Mouse (Mus musculus) bone marrow macrophage, adult 2 months (primary cell): ENCODE results near the gene Cfap100. TPM values are rescaled to one million over a fixed set of nuclear protein-coding genes. Genes with fewer than 3 reads are reported as not detected.
A peak's percentile ranks its signal among the peaks of the same experiment; 100 is the strongest.

Source experiments
- H3K27ac ChIP-seq: 2 replicates; pipeline ENCODE4 v1.5.1; 2012; ENCODE audit warnings: low read depth, low read length; ENCODE audit not compliant: insufficient read depth
- H3K4me1 ChIP-seq: 2 replicates; pipeline ENCODE4 v1.6.1; 2012; ENCODE audit warnings: low read length; ENCODE audit not compliant: control insufficient read depth, insufficient read depth
- H3K4me3 ChIP-seq: 2 replicates; pipeline ENCODE4 v1.5.1; 2012; ENCODE audit warnings: mild to moderate bottlenecking, low read length, moderate library complexity; ENCODE audit not compliant: insufficient read depth
- CTCF ChIP-seq: IDR thresholded peaks from 2 replicates; pipeline ENCODE4 v1.5.1; 2012; ENCODE audit warnings: low read depth, mild to moderate bottlenecking, low read length, moderate library complexity
- POLR2A ChIP-seq: IDR thresholded peaks from 2 replicates; pipeline ENCODE4 v1.6.1; 2012; ENCODE audit warnings: mild to moderate bottlenecking, low read depth, low read length, borderline replicate concordance
- polyA plus RNA-seq: library from polyadenylated mRNA; stranded (reverse); fragments of >200 nt; gene quantifications from 2 replicates; pipeline ENCODE4 v1.2.4, GENCODE M21; 2012; ENCODE audit not compliant: missing spikeins, insufficient read depth, insufficient read length

The Cfap100 gene
- polyA plus RNA-seq, 1 experiment = not detected

DNA sequence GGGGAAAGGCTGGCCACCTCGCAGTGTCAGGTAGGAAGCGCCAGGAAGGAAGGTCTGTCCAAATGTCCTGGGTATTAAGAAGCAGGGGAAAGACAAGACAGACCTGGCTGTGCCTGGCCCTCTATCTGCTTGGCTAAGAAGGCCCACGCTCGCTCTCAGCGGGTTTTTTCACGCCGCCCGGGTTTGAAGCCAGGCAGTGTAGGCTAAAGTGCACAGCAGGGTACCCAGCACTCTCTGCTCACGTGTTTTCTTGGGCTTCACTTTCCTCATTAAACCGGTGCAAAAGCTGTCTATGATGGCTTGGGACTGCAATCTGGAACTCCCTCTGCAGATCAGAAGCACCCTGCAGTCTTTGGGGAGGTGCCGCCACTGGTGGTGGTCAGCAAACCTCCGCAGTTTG lies 33.2 kb upstream of the Cfap100 start:
- no peak for TF ChIP-seq CTCF
- TF ChIP-seq POLR2A = no peak
- no peak overlapping the region for H3K27ac ChIP-seq
- H3K4me1 ChIP-seq = no peaks in the 10 kb centered on the region
- H3K4me3 ChIP-seq = peak overlapping the region; percentile 59

DNA sequence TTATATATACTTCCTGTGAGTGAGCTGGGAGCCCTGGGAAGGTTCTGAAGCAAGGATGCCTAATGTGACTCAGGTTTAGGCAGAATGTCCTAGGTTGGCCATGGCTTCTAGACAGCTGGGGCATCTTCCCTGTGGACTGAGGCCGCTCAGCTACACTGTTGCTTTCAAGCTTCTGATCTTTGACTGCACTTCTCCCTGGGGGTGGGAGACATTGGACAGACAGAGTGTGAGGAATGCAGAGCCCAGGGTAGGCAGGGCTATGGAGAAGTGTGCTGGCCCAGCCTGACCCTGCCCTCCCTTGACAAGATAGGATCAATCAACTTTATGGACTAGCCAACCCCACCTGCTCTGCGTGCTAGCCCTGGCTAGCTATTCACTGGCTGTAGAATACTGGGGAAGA lies 32.6 kb upstream of the Cfap100 start:
- no peak overlapping the region for H3K27ac ChIP-seq
- TF ChIP-seq POLR2A = no peak
- no peak for TF ChIP-seq CTCF
- H3K4me1 ChIP-seq = no peaks in the 10 kb centered on the region
- no peak overlapping the region for H3K4me3 ChIP-seq

DNA sequence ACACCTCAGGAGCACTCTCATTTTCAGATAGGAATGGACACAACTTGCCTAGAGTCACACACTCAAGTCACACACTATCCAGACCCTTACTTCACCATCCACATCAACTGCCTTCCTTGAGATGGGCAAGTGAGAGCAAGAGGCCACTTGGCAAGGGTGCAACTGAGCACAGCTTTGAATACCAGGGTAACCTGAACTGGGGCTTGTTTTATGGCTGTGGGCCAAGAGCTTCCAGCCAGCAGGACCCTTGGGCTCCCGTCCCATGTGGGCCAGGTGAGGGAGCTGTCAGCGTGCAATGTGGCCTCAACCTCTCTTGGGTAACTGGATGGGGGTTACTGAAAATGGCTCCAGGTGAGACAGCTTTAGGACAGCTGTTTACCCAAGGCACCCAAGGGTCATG lies 28.8 kb upstream of the Cfap100 start:
- TF ChIP-seq CTCF = no peak
- TF ChIP-seq POLR2A = no peak
- no peak overlapping the region for H3K27ac ChIP-seq
- H3K4me3 ChIP-seq = no peak overlapping the region
- no peaks in the 10 kb centered on the region for H3K4me1 ChIP-seq

DNA sequence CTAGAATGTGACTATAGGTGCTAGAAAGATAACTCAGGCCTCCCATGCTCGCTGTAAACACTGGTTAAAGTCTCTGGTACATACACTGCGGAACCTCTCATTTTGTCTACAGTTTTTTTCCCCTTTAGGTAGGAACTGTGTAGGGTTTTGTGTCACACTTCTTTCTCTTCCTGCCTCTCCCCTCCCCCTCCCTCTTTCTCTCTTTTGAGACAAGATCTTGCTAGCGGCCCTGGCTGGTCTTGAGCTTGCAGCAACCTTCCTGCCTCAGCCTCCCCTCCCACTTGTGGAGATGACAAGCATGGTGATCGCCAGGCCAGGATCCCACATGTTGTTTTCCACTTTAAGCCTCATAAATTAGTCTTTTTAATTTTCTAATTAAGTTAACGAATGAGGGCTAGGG lies 25.2 kb upstream of the Cfap100 start:
- H3K4me1 ChIP-seq = no peaks in the 10 kb centered on the region
- TF ChIP-seq POLR2A (no peak), CTCF (no peak)

GRCm38 (mm10) chr6:90452603-90453002 lies 24.0 kb upstream of the Cfap100 start:
- Histone ChIP-seq H3K4me1 (no peaks in the 10 kb centered on the region), H3K27ac (no peak overlapping the region), H3K4me3 (no peak overlapping the region)
- no peak for TF ChIP-seq POLR2A
- no peak for TF ChIP-seq CTCF

More for the DNA sequence above, 25.2 kb upstream of the Cfap100 start:
- no peak overlapping the region for H3K4me3 ChIP-seq
- no peak overlapping the region for H3K27ac ChIP-seq

DNA sequence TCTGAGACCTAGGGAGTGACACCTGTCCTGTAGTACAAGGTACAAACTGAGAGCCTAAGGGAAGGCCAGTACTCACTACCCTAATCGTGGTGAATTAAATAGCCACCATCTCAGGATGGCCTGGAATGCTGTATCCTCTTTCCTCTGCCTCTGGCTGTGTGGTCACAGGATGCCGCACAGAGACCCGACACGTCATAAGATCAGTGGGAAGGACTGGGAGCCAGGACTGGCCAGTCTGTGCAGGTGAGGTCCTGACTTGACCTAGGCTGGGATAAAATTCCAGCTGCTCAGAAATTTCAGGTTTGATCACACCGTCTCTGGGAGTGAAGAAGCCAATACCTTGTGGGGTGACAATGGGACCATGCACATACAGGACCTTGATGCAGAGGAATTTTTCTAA lies 22.9 kb upstream of the Cfap100 start:
- Histone ChIP-seq H3K27ac (no peak overlapping the region), H3K4me1 (no peaks in the 10 kb centered on the region), H3K4me3 (no peak overlapping the region)
- TF ChIP-seq CTCF = no peak
- no peak for TF ChIP-seq POLR2A

DNA sequence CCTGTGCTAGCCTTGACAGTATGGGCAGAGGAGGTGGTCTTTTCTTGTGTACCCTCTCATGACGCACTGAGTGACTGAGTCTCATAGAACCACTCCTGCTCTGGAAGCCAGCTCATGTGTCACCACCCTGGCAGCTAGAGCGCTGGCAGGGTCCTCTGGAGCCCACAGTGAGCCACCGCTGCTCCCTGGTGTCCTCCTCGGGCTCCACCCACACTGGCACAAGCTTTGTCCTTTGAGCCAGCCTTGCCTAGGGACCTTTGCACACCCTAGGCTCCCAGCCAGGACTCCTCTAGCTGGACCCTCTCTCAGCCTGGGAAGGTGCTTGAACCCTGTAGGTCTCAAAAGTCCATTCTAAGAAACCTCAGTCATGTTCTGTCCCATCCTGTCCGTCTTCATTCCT lies 22.1 kb upstream of the Cfap100 start:
- Histone ChIP-seq H3K4me1 (no peaks in the 10 kb centered on the region), H3K27ac (no peak overlapping the region), H3K4me3 (no peak overlapping the region)
- TF ChIP-seq CTCF (no peak), POLR2A (no peak)

- H3K27ac ChIP-seq = no peak overlapping the region
- TF ChIP-seq CTCF (peak; percentile 61), POLR2A (no peak)
- H3K4me3 ChIP-seq = no peak overlapping the region
- no peaks in the 10 kb centered on the region for H3K4me1 ChIP-seq
Measured at GRCm38 (mm10) chr6:90450179-90450578, 21.6 kb upstream of the Cfap100 start.

- Histone ChIP-seq H3K4me1 (no peaks in the 10 kb centered on the region), H3K27ac (no peak overlapping the region), H3K4me3 (no peak overlapping the region)
- TF ChIP-seq POLR2A (no peak), CTCF (no peak)
Measured at GRCm38 (mm10) chr6:90446883-90447282, 18.3 kb upstream of the Cfap100 start.

GRCm38 (mm10) chr6:90437041-90437440 lies 8.4 kb upstream of the Cfap100 start:
- Histone ChIP-seq H3K4me1 (no peaks in the 10 kb centered on the region), H3K4me3 (no peak overlapping the region), H3K27ac (no peak overlapping the region)
- TF ChIP-seq CTCF (no peak), POLR2A (no peak)
